Mouse (Mus musculus): Measurements from ENCODE around the gene Fars2. TPM values are rescaled to one million over a fixed set of nuclear protein-coding genes. Genes with fewer than 3 reads are reported as not detected.
A peak's percentile ranks its signal among the peaks of the same experiment; 100 is the strongest.

The Fars2 gene
- polyA plus RNA-seq, 1 experiment from 2014 or later = 30.6 TPM

DNA sequence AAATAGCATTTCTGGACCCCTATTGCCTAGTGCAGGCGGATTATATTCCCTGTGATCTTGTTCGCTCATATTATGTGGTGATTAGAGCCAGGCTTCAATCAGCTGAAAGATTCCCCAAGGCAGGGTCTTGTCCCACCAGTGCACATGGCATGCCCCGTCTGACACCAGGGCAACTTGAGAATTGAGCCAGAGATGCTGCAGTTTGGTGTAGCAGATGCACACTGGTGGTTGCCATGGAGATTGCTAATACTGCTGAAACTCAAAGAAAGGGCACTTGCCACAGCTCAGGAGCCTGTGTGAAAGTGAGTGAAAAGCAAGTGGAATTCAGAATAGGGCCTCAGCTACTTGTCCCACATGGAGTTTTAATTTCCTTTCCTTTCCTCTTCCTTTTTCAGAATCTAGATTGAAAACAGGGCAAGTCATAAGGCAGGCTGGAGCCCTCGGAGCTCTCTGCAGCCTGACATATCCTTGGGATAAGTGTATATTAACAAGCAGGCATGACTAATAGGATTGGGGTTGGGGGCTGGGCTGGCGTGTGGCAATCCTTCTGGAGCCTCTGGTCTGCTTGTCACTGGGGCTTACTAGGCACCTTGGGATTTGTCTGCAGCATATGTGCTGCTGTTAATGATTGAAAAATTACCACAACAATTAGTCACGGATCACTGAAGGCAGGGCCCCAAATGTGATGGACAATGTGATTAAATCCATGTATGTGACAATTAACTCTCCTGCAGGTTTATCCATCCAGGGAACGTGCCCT lies 165.8 kb downstream of the Fars2 start:
- no peaks in the 10 kb centered on the region for H3K36me3 ChIP-seq

DNA sequence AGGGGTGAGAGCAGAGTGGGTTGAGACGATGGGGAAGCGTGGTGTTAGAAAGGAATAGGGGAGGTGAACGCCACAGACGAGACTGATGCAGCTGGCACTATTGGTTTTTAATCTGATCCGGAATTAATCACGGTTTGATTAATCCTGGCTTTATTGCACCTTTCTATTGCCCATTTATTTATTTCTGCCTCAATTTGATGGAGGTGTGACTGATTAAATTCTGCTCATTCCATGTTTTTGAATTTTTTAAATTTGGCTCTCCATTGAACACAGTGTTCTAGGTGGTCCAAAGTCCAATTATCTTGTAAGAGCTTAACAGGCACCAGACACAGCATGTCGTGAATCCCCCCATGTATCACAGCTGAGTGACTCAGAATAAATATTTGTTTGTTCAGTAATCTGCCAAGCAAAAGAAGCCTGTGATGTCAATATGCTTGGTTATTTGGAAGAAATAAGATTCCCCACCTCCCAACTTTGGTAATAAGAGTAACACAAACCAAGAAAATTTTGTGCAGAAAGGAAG lies 166.4 kb downstream of the Fars2 start:
- Histone ChIP-seq H3K4me2 (replicated peaks) (peak overlapping the region; percentile 38; the same call in 1 of the 2 replicates), H3K36me3 (no peaks in the 10 kb centered on the region), H3K4me3 (no peak overlapping the region), H3K9me3 (no peaks in the 10 kb centered on the region), H3K27ac (0 out of 2 replicates have a peak overlapping the region, but pooled peaks have one; percentile 20), H3K4me1 (peaks cover 26% of the 10 kb centered on the region), H3K9ac (no peak overlapping the region), H3K27me3 (replicated peaks) (no peaks in the 10 kb centered on the region)
- 30% methylated on average over 7 of the region's 7 CpGs for WGBS
- ATAC-seq (ENCODE audit: low FRiP score, low read depth) = peak; percentile 88

More for the DNA sequence above, 165.8 kb downstream of the Fars2 start:
- no peaks in the 10 kb centered on the region for H3K9me3 ChIP-seq
- peaks cover 26% of the 10 kb centered on the region for H3K4me1 ChIP-seq
- 15% methylated on average over 7 of the region's 7 CpGs for WGBS
- H3K9ac ChIP-seq = no peak overlapping the region
- peak; percentile 96 for ATAC-seq (ENCODE audit: low FRiP score, low read depth)
- H3K4me3 ChIP-seq = no peak overlapping the region
- H3K27ac ChIP-seq = 0 out of 2 replicates have a peak overlapping the region, but pooled peaks have one; percentile 34
- H3K4me2 ChIP-seq (replicated peaks) = peak overlapping the region; percentile 38
- no peaks in the 10 kb centered on the region for H3K27me3 ChIP-seq (replicated peaks)

DNA sequence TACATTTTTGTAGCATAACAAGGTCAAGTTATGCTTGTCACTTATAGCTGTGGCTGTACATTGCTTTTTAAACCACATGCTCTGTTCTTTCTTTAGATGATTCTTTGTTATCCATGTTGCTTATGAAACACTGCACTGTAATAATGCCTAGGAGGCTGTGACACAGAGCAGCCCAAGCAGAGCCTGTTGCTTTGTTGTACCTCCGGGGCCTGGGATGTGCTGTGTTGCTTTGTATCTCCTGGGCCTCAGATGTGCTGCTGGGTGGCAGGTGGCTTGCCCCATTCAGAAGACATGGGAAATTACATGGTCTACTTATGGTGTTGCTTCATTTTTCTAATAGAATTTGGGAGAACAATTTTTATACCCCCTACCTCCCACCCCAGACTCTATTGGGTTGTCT lies 166.9 kb downstream of the Fars2 start:
- 43% methylated on average over 1 of the region's 1 CpGs for WGBS
- H3K36me3 ChIP-seq = no peaks in the 10 kb centered on the region
- H3K27me3 ChIP-seq (replicated peaks) = no peaks in the 10 kb centered on the region
- H3K4me3 ChIP-seq = no peak overlapping the region
- no peak overlapping the region for H3K27ac ChIP-seq
- H3K4me1 ChIP-seq = peaks cover 26% of the 10 kb centered on the region
- H3K4me2 ChIP-seq (replicated peaks) = no peak overlapping the region
- no peaks in the 10 kb centered on the region for H3K9me3 ChIP-seq
- H3K9ac ChIP-seq = no peak overlapping the region
- no peak for ATAC-seq (ENCODE audit: low FRiP score, low read depth)

DNA sequence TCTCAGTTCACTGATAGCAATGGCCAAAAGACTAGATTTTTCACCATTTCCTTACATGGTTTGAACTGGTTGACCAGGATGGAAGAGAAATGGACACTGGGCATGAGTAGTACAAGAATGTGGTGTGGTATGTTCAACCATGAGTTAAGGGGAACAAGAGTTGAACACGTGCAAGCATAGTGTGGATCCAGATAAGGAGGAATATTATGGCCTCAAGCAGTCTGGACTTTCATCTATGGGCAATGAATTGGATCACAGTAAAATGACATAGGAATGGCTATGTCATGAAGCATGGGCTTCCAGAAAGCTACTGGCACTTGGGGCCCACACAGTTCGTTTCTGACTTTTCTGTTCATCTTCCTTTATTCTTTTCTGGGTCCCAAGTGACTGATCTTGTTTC lies 168.0 kb downstream of the Fars2 start:
- H3K27me3 ChIP-seq (replicated peaks) = no peaks in the 10 kb centered on the region
- H3K9ac ChIP-seq = no peak overlapping the region
- H3K36me3 ChIP-seq = no peaks in the 10 kb centered on the region
- no peak overlapping the region for H3K4me3 ChIP-seq
- WGBS = 85% methylated on average over 2 of the region's 2 CpGs
- no peaks in the 10 kb centered on the region for H3K9me3 ChIP-seq
- no peak for ATAC-seq (ENCODE audit: low FRiP score, low read depth)
- H3K4me2 ChIP-seq (replicated peaks) = no peak overlapping the region
- H3K4me1 ChIP-seq = peaks cover 25% of the 10 kb centered on the region
- H3K27ac ChIP-seq = no peak overlapping the region

DNA sequence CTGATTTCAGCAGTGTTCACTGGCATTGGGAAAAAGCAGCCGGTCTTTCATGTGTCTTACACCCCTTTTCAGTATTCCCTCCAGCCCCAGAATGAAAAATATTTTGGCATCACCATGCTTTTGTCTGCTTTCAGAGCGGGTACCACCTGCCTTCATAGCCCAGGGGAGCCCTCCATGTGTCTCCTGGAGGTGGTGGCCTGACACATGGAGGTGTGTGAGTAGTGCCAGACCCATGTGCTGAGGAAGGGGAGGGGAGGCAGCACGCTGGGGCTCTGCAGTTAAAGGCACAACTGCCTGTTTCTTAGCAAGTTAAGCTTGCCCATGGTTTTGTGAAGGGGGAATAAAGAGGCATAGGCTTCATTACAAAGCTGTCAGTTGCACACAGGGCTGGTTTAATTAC lies 176.3 kb downstream of the Fars2 start:
- H3K27me3 ChIP-seq (replicated peaks) = no peaks in the 10 kb centered on the region
- H3K4me2 ChIP-seq (replicated peaks) = no peak overlapping the region
- no peaks in the 10 kb centered on the region for H3K4me1 ChIP-seq
- H3K36me3 ChIP-seq = no peaks in the 10 kb centered on the region
- no peak for ATAC-seq (ENCODE audit: low FRiP score, low read depth)
- H3K27ac ChIP-seq = no peak overlapping the region
- 58% methylated on average over 3 of the region's 3 CpGs for WGBS
- H3K9ac ChIP-seq = no peak overlapping the region
- no peaks in the 10 kb centered on the region for H3K9me3 ChIP-seq
- H3K4me3 ChIP-seq = no peak overlapping the region

DNA sequence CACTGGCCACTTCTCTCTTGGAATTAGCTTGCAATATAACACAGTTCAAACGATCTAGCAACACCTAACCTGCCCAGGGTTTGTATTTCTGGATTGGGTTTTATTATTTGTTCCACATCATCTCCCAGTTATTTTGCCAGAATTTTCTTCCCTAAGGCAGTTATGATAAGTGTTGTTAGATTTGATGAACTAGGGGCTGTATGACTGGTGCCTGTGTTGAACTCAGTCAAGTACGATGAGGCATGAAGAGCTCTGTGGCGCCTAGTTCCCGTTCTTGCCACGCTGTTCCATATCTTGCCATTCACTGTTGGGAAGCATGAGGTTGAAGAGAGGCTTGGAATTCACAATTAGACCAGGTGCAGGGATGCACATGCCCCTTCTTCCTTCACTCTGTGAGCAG lies 177.3 kb downstream of the Fars2 start:
- no peak for ATAC-seq (ENCODE audit: low FRiP score, low read depth)
- H3K4me2 ChIP-seq (replicated peaks) = no peak overlapping the region
- no peak overlapping the region for H3K9ac ChIP-seq
- no peak overlapping the region for H3K27ac ChIP-seq
- no peaks in the 10 kb centered on the region for H3K4me1 ChIP-seq
- no peak overlapping the region for H3K4me3 ChIP-seq
- no peaks in the 10 kb centered on the region for H3K36me3 ChIP-seq
- 85% methylated on average over 5 of the region's 5 CpGs for WGBS
- H3K9me3 ChIP-seq = no peaks in the 10 kb centered on the region
- H3K27me3 ChIP-seq (replicated peaks) = no peaks in the 10 kb centered on the region

DNA sequence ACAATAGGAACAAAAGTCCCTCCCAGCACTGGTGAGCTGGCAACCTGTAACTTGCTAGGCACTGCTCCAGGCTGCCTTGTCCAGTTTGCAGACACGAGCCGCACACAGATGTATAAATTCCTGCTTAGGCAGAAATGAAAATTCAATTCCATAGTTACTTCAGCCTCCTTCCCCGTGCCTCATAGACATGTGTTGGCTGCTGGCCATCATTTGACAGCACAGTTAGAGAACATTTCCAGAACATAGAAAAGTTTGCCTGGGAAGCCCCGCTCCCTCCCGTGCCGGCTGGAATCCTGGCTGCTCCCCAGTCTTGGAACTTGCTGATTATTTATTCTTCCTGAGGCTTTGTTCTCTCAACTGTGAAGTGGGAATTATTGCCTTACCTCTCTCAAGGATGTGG lies 178.6 kb downstream of the Fars2 start:
- Histone ChIP-seq H3K9me3 (no peaks in the 10 kb centered on the region), H3K9ac (no peak overlapping the region), H3K36me3 (no peaks in the 10 kb centered on the region), H3K4me3 (no peak overlapping the region), H3K27ac (no peak overlapping the region), H3K4me1 (no peaks in the 10 kb centered on the region), H3K4me2 (replicated peaks) (no peak overlapping the region), H3K27me3 (replicated peaks) (no peaks in the 10 kb centered on the region)
- ATAC-seq (ENCODE audit: low FRiP score, low read depth) = no peak
- WGBS = 44% methylated on average over 6 of the region's 6 CpGs

DNA sequence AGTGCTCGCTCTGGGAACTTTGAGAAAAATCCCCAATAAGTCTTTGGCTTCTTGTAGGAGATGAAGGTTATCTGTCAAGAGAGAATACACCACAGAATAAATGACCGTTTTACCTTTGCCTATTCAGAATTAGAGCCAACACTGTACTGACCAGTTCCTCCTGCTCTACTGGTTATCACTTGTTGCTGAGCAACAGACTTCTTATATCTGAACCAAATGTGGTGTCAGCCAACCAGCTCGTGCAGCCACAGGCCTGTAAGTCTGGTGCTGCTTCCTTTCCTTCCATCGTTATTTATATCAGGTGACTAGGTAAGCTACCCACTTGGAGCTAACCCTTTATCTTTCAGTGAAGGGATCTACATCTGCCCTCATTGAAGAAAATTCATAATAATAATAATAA lies 179.4 kb downstream of the Fars2 start:
- no peak for ATAC-seq (ENCODE audit: low FRiP score, low read depth)
- Histone ChIP-seq H3K4me2 (replicated peaks) (no peak overlapping the region), H3K4me1 (no peaks in the 10 kb centered on the region), H3K27me3 (replicated peaks) (no peaks in the 10 kb centered on the region), H3K9me3 (no peaks in the 10 kb centered on the region), H3K9ac (no peak overlapping the region), H3K36me3 (no peaks in the 10 kb centered on the region), H3K27ac (no peak overlapping the region), H3K4me3 (no peak overlapping the region)
- WGBS = 88% methylated on average over 4 of the region's 4 CpGs

DNA sequence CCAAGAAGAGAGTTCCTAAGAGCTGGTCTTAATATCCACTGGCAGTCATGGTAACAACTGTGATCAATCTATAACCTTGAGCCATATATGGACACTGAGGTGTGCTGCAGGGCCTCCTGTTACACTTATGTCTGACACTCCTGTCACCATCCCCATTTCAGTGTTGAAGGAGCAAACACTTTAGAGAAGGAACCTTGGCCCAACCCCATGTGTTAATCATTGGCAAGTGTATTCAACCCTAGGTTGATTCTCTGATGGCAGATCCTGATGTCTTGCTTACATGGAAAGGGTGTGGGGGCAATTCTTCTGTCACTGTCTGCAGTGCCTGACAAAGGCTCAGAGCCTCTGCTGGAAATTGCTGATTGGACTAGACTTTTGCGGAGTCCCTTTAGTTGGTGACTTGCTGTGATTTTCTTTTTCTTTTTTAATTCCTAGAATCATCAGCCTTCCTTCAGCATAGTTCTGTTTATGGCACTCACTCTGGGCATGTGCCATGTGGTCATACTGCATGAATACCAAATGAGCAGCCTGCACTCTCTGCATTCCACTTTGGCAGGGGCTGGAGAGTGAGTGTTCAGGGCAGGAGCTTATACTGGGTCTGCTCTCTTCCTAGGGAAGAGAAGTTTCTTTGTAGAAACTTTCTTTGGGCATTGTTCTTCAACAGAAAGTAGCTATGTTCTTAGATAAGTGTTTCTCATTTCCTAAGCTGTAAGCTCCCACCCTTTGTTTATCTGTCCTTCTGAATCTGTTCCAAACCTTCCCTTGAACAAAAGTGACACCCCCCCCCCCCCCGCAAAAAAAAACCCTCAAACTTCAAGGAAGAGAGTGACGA lies 181.0 kb downstream of the Fars2 start:
- no peak for ATAC-seq (ENCODE audit: low FRiP score, low read depth)
- H3K27ac ChIP-seq = no peak overlapping the region
- 71% methylated on average over 3 of the region's 3 CpGs for WGBS

DNA sequence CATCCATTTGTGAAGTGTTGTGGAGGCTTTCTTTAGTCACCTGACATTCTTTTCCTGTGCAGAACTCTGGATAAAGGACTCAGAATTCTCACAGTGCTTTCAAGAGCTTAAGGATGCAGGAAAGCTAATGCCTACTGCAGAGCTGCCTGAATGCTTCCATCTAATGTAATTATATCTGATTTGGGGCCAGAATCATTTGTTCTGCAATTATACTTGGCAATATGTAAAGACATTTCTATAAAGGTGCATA lies 181.5 kb downstream of the Fars2 start:
- no peak overlapping the region for H3K27ac ChIP-seq
- no peak overlapping the region for H3K4me3 ChIP-seq
- no peak overlapping the region for H3K9ac ChIP-seq
- no peak for ATAC-seq (ENCODE audit: low FRiP score, low read depth)
- H3K27me3 ChIP-seq (replicated peaks) = no peaks in the 10 kb centered on the region
- no peaks in the 10 kb centered on the region for H3K4me1 ChIP-seq
- no peaks in the 10 kb centered on the region for H3K9me3 ChIP-seq
- no peak overlapping the region for H3K4me2 ChIP-seq (replicated peaks)
- no peaks in the 10 kb centered on the region for H3K36me3 ChIP-seq

More for the DNA sequence above, 181.0 kb downstream of the Fars2 start:
- Histone ChIP-seq H3K4me2 (replicated peaks) (no peak overlapping the region), H3K4me3 (no peak overlapping the region), H3K9me3 (no peaks in the 10 kb centered on the region), H3K27me3 (replicated peaks) (no peaks in the 10 kb centered on the region), H3K36me3 (no peaks in the 10 kb centered on the region), H3K9ac (no peak overlapping the region), H3K4me1 (no peaks in the 10 kb centered on the region)

DNA sequence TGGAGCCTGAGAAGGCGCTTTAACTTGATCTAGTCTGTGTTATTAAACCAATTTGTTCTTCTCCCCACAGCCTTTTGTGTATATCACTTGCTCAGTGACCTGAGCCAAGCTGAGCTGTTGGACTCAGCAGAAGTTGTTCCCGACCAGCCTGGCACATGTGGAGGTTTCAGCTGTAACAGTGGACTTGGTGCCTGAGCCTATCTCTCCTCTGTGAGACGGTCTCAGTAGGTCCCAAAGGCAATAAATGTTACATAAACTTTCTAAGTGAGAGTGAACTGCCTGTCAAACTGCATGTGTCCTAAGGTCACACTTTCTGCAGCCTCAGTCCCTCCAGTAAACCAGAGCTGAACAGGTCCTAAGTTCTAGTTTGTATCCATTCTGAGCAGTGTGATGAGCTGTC lies 185.6 kb downstream of the Fars2 start:
- H3K9ac ChIP-seq = no peak overlapping the region
- H3K27ac ChIP-seq = no peak overlapping the region
- H3K4me3 ChIP-seq = no peak overlapping the region
- no peak for ATAC-seq (ENCODE audit: low FRiP score, low read depth)
- no peaks in the 10 kb centered on the region for H3K27me3 ChIP-seq (replicated peaks)
- no peaks in the 10 kb centered on the region for H3K36me3 ChIP-seq
- H3K9me3 ChIP-seq = no peaks in the 10 kb centered on the region
- no peak overlapping the region for H3K4me2 ChIP-seq (replicated peaks)
- no peaks in the 10 kb centered on the region for H3K4me1 ChIP-seq
- WGBS = 73% methylated on average over 3 of the region's 3 CpGs

DNA sequence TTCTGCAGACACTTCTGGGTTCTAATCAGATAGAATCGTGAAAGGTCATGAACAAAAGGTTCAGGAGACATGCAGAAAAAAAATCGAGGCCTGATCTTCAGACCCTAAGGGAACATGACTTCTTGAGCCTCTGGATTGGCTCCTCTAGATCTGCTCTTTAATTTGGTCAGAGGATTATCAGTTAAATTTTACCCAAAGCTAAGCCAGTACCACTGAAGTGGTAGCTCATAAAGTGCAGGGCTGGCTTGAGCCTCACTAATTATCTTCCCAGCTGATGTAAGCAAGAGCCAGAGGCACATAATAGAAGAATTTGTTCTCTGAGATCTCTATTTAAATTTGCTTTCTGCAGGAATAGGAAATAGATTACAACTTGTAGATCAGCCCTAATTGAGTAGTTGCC lies 188.1 kb downstream of the Fars2 start:
- Histone ChIP-seq H3K27me3 (replicated peaks) (no peaks in the 10 kb centered on the region), H3K4me2 (replicated peaks) (no peak overlapping the region)
- 82% methylated on average over 2 of the region's 2 CpGs for WGBS

More for the DNA sequence above, 188.1 kb downstream of the Fars2 start:
- ATAC-seq (ENCODE audit: low FRiP score, low read depth) = no peak
- H3K9ac ChIP-seq = no peak overlapping the region
- no peaks in the 10 kb centered on the region for H3K4me1 ChIP-seq
- H3K4me3 ChIP-seq = no peak overlapping the region
- no peaks in the 10 kb centered on the region for H3K36me3 ChIP-seq
- no peaks in the 10 kb centered on the region for H3K9me3 ChIP-seq
- no peak overlapping the region for H3K27ac ChIP-seq

Data from neural tube, embryonic 12.5 days (tissue).